Mouse (Mus musculus): ENCODE data around the gene Rnf113a1.
A peak's percentile ranks its signal among the peaks of the same experiment; 100 is the strongest.

- TF ChIP-seq POLR2A (IDR thresholded peaks at IDR 0.05; ENCODE audit: borderline replicate concordance, control insufficient read depth, low read depth, low read length) (peak; percentile 54; the same call in 1 of the 2 replicates), CTCF (IDR thresholded peaks at IDR 0.05; ENCODE audit: control insufficient read depth, insufficient read depth, low read length) (no peak)
These were observed at the start of gene Rnf113a1, which contains the start of gene Ndufa1 for GRCm38 (mm10) chrX:37191105-37191743.
